Mouse (Mus musculus) urinary bladder, postnatal 10 days (tissue): ENCODE results near the gene Cd209g.
"Not testable (repeated sequence)": the region's sequence is repeated elsewhere in the genome, so short reads cannot be mapped to it uniquely, and the experiment has no call there.

Source experiments
- DNase-seq: peaks from one replicate; pipeline ENCODE4 v3.0.0; 2022; ENCODE audit warnings: low spot score

Gene Cd209g

DNA sequence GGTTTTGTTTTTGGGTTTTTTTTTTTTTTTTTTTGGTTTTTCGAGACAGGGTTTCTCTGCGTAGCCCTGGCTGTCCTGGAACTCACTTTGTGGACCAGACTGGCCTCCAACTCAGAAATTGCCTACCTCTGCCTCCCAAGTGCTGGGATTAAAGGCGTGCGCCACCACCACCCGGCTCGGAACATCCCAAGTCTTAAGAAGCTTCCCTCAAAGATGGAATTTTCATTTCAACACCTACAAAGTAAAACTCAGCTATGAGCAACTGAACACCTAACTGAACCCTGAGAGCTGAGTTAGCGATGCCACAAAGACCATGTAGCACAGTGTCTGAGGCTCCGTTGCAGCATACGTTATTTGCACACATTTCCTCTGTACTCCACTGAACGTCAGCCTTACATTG lies at the start of gene Cd209g:
TSS of gene Cd209g (plus strand) at position 301 of the 400 bp plus-strand sequence.
- no peak for DNase-seq

DNA sequence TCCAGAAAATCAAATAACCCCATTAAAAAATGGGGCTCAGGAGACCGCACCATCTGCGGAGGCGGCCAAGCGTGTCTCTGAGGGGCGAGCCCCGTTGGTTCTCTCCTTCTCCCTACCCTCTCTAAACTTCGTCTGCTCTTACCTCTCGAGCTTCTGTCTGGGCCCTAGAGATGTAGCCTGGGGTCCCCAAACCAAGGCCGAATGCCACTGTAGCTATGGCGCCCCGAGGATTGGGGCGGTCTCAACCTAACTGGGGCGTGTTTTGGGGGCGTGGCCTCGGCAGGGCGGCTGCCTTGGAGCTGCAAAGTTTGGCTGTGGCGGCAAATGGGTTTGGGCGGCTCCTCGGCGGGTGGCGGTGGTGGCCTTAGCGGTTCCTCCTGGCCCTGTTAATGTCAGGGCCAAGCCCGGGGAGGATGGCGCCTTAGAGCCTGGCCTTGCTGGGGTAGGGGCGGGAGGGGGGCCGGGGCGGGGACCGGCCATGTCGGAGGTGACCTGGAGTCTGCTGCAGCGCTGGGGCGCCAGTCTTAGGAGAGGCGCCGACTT lies 46.6 kb upstream of the Cd209g start:
- not testable (repeated sequence) for DNase-seq

DNA sequence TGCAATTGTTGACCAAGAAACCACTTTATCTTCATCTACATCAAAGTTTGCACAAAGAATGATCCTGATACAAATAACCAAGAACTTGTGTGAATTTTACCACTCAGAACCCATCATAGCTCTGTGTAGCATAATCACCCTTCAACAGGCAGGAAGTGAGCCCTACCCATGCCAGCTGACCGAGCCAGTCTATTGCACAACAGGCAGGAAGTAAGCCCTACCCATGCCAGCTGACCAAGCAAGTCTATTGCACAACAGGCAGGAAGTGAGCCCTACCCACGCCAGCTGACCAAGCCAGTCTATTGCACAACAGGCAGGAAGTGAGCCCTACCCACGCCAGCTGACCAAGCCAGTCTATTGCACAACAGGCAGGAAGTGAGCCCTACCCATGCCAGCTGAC lies 45.4 kb upstream of the Cd209g start:
- not testable (repeated sequence) for DNase-seq

DNA sequence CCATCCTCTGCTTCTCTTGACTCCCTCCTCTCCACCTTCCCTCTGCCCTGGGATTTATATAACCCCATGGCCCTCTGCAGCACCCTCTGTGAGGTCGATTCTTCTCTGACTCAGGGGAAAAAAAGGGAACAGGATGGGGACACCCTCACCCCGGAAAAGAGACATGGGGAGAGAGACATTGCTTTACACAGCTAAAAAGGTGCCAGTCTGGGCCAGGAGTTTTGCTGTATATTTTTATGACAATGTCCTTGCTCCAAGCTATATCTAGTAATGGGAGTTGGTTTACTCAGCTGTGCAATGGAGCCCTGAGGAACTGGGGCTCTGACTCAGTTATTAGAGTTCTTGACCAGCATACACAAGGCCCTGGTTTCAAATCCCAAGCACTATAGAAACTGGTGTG lies 28.2 kb upstream of the Cd209g start, which contains the start of gene Cd209f:
TSS of gene Cd209f (minus strand) at position 101 of the 400 bp plus-strand sequence.
- not testable (repeated sequence) for DNase-seq

DNA sequence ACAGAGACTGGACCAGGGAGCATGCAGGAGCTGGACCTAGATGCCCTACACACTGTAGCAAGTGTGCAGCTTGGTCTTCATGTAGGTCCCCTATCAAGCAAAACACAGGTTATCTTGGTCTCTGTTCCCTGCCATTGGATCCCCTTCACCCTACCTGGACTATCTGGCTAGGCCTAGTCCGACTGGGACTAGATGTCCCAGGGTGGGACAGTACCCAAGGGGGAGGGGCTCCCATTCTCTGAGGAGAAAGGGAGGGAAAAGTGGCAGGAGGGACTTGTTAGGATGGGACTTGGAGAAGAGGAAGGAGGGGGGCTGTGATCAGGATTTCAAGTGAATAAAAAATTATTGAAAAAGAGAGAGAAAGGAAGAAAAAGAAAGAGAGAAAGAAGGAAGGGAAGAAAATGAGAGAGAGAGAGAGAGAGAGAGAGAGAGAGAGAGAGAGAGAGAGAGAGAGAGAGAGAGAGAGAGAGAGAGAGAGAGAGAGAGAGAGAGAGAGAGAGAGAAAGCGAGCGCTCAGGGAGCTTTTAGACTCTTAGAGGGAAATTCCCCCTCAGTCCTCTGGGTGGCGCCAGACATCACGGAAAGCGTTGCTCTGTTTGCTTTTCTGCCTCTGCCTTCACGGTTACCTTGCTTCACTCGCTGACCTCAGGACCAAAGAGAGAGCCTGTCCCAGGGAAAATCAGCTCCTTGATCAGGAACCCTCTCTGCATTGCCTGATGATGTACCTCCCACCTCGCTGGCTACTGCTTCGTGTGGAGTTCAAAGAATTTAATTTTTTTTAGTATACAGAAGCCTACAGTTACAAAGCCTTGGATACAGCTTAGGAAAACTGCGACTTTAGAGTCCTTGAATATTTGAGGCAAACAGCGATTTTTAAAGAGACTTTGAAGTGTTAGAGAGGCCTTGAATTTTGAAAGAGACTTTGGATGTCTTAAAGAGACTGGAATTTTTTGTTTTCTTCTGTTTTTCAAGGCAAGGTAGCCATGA lies 6.1 kb downstream of the Cd209g start:
- DNase-seq, result no peak

DNA sequence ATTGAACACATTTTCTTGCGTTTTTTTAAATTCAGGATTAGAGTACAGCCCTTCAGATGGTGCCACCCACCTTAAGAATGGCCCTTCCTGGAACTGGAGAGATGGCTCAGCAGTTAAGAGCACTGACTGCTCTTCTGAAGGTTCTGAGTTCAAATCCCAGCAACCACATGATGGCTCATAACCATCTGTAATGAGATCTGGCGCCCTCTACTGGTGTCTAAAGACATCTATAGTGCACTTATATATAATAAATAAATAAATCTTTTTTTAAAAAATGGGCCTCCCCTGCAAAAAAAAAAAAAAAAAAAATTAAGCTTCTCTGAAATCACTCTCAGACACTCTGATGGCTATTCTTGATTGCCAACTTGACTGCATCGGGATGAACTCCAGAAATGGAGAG lies 7.8 kb downstream of the Cd209g start:
- no peak for DNase-seq

DNA sequence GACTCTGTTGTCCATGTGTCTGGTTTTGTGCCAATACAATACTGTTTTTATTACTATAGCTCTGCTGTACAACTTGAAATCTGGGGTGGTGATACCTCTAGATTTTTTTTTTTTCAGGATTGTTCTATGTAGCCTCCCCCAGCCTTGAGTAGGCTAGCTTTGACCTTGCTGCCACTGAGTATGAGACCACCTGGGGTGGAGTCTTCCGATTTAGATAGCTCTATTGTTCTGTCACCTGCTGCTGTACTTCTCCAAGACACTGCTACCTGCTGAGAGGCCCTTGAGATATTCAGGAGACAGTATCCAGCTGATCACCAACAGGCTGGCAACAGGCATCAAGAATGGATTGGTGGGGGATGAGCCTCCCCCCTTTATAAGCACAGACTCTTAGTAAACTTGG lies 13.4 kb downstream of the Cd209g start:
- DNase-seq, result no peak

DNA sequence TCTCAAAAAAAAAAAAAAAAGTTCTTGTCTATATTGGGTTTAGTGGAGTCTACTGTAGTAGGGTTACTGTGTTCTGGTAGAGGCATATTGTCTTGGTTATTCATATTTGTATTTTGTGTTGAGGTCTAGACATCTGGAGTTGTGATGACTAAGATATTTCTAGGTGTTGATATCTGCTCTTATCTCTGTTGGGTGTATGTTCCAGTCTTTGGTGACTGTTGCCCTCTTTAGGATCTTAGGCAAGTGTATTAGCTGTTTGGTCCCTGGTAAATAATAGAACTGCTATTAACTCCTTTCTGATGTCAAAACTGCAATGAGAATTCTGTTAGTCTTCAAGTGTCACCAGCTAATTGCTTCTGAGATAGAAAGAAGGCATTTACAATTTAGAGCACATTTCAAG lies 21.0 kb downstream of the Cd209g start:
- no peak for DNase-seq

DNA sequence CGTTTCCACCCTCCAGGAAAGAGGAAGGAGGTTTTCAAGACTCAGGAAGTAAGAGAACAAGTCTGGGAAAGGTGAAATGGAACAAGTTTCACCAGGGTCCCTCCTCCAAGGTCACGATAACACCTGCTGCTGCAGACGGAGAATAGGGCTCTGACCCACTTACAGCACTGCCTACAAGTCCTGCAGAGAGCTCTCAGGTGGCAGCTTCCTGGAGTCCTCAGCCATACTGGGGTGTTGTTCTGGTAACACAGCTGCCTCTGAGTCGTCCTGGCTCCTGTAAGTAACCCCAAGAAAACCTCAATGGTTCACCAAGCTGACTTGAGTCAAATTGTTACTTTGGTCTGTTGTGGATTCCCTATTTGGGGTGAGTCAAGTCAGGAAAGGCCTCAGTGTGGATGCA lies 28.9 kb downstream of the Cd209g start:
- no peak for DNase-seq

DNA sequence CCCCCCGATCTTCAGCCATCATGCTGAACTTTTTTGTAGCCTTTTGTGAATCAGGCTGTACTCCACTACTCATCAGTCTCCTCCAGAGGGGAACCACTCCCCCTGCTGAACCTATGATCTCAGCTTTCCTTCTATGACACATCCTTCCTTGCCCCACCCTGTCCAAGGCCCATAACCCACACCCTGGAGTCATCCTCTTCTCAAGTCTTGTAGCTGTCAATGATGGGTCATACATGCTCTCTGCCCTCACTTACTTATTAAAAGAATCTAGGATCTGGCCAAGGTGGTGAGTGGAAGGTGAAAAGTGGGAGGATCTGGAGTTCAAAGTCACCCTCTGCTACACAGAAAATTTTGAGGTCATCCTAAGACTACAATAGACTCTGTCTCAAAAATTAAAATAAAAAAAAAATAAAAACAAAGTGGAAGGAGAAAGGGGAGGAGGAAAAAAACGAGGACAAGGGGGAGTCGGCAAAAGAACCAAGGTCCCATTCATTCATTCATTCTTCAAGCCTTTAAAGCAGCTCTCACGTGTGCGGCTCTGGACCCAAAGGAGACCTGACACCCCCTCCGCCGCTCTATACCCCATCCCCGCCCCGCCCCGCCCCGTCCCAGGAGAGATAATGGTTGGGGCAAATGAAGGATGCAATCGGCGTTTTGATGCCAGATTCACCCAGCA lies 31.4 kb downstream of the Cd209g start:
- DNase-seq, result no peak

DNA sequence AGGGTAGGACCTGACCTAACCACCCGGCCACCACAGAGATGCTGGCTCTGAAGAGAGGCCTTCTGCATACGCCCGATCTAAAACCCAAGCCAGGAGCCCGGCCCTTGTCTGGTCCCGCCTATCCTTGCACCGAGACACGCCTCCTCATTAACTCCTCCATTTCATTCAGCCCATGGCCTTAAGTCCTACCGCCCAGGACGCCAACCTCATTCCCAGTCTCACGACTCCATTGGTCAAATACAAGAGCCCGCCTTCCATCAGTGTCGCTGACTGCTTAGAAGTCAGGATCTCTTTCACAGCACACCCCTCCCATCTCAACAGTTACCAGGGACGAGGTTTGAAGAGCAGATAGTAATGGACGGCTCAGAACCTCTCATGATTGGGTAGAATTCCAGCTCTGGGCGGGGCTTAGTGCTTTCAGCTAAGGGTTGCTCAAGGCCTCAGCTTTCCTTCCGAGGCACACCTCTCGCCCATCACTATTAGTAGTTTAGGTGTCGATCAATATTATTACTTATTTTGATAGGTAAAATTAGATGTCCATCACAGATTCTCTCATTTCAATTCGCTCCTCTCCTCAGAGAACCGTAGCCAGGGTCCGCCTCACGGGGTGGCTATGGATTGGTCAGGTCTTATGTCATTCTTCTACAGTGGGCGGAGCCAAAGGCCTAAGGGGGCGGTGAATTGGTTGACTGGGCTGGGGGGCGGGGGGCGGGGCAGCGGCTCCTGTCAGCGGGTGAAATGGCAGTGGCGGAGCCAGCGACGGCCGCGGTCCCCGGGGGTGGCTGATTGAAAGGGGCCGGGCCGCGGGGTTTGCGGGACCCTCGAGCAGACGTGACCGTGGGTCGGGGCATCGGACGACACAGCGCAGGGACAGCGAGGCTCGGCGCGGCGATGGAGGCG lies 32.2 kb downstream of the Cd209g start, which contains the start of gene Evi5l:
TSS of gene Evi5l (plus strand) at position 716 of the 900 bp plus-strand sequence.
- DNase-seq, result peak; percentile 94

DNA sequence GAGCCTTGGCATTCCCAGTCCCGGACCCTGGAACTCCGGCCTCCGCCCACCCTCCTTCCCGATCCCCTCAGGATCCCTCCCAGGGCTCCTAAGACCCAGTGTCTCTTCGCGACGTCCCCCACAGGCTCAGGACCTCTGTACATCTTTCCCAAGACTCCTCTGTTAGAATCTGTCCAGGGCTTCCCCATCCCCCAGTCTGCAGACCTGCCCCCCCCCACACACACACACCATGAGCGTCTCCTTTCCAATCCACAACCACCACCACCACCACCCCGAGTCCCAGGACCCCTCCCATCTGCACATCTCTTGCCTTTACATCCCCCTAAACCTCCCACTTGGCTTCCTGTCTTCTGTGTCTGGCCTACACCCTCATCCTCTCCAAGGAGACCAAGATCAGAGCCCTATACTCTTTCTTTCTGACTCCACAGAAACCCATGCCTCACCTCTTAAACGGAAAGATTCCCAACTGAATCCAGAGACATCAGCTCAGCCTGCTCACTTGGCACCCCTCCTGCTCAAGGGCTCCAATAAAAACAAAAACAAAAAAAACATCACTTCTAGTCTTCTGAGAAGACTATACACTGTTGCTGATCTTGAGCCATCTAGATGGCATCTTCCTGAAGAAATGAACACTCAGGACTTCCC lies 33.1 kb downstream of the Cd209g start:
- DNase-seq, result no peak

DNA sequence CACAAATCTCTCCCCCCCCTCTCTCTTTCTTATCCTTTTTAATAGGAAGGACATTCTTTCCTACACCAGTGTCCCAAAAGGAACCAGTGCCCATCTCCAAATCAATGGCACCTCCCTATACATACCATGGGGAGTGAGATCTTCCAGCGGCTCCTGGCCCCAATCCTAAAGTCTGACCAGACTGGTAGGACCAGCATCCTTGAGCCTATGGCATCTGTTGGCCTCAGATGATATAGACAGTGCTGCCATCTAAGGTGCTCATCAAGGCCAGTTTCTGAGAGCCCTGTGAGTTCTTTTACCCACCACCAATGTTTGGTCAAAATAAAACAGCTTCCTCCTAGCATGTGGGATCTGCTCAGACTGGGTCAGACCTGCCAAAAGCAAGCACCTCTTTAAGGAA lies 34.0 kb downstream of the Cd209g start:
- DNase-seq, result no peak

DNA sequence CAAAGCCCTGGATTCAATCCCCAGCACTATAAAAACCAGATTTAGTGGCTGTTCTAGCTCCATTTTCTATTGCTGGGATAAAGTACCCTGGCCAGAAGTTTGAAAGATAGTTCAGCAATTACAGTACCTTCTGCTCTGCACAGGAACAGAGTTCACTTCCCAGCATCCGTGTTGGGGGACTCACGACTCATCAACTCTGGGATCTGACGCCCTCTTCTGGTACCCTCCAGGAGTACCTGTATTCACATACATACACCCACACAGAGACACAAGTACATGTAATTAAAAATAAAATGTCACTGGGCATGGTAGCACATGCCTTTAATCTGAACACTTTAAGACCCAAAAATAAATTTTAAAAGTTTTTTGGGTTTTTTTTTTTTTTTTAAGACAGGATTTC lies 38.6 kb downstream of the Cd209g start:
- DNase-seq, result no peak

DNA sequence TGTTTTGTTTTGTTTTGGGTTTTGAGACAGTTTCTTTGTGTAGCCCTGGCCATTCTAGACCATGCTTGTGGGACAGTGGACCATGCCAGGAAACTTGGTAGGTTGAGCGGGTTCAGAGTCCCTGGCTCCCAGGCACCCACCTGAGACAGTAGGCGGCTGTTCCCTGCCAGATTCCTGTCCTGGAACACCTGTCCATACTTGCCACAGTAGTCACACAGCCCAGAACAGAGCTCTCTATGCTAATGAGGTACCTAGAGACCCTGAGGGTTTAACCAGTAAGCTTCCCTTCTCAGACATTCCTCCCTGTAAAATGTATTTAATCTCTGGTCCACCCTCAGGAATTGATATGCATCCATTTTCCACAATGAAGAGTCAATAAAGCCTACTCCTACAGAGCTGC lies 40.1 kb downstream of the Cd209g start:
- no peak for DNase-seq

DNA sequence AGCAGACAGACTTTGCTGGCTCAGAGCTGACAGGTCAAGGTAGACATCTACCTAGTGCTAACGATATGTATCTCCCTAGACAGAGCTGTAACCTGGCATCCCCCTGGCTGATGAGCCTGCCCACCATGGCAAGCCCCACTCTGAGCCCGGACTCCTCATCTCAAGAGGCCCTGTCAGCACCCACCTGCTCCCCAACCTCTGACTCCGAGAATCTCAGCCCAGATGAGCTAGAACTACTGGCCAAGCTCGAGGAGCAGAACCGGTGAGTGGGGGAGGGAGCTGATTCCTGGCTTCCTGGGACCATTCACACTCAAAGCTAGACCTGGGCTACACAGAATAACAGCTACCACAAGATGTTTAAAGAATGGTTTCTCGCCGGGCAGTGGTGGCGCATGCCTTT lies 49.5 kb downstream of the Cd209g start:
- no peak for DNase-seq

DNA sequence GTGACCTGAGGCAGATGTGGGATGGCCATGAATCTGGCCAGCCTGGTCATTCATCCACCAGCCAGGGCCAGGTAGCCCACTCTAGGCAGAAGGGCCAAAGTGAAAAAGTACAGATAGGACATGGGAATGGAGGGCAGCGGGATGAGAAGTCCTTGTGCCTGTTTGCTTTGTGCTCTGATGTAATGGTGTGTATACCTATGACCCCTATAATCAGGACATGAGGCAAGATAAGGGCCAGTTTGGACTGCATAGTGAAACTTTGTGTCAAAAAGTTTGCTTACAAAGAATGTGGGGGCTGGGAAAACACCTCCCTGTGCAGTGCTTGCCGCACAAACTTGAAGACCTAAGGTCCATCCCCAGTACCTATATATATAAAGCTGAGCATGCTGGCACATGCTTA lies 52.3 kb downstream of the Cd209g start:
- DNase-seq, result no peak
